ENCODE assay signal across 19 mouse cellular contexts in genomic region chr16:5370496-5370895, GRCm38 (mm10).
DNase-seq lines count a peak whose midpoint lies in the region; ATAC-seq and TF ChIP-seq lines count a peak whose summit lies in the region.
"Had no signal": no experiment of that assay in that cellular context is flagged by ENCODE, and none has a peak within 500 bp of the region (broad histone marks: within the 10 kb centered on the region; RNA-seq: fewer than 3 reads in every experiment).

No protein-coding gene starts in this region.

- no peak for DNase-seq in heart, postnatal 0 days (ENCODE audit: low spot score)
- no peak for DNase-seq in heart, postnatal 25 days (ENCODE audit: low spot score)
- peak; percentile 39 for DNase-seq in thymus, postnatal 0 days (ENCODE audit: low spot score)
- no peak for DNase-seq in thymus, postnatal 10 days (ENCODE audit: low spot score in 2 of 2)
- peak; percentile 32 for DNase-seq in ZHBTc4 (ENCODE audit: low read depth, low spot score)
- DNase-seq in left cerebral cortex, postnatal 25 days (ENCODE audit: low spot score in 2 of 2): no peak
- no peak for DNase-seq in retina, postnatal 1 day
- DNase-seq: adrenal gland, adult 8-10 months; cerebellum, adult 18-20 months; embryo, embryonic 11 days; kidney, adult 8-10 months; lung, adult 18-20 months; right cerebral cortex, postnatal 4 days; thymus, postnatal 25 days had no signal

- H3K9ac ChIP-seq in heart, postnatal 0 days (replicated peaks; ENCODE audit: low read depth, low read length): no peak overlapping the region
- H3K9ac ChIP-seq: forebrain, embryonic 13.5 days; hindbrain, embryonic 14.5 days; limb, embryonic 12.5 days; neural tube, embryonic 13.5 days had no signal

- H3K9me3 ChIP-seq in heart, postnatal 0 days (replicated peaks; ENCODE audit: control insufficient read depth, low read length): no peaks in the 10 kb centered on the region
- H3K9me3 ChIP-seq: forebrain, embryonic 13.5 days; limb, embryonic 12.5 days; neural tube, embryonic 13.5 days had no signal

- H3K4me3 ChIP-seq in heart, postnatal 0 days (ENCODE audit: low read depth, low read length): no peak overlapping the region
- H3K4me3 ChIP-seq: forebrain, embryonic 13.5 days; left cerebral cortex, adult 2 months; limb, embryonic 12.5 days; neural tube, embryonic 13.5 days had no signal

- H3K36me3 ChIP-seq in heart, postnatal 0 days (replicated peaks; ENCODE audit: control insufficient read depth, insufficient read depth, low read length): no peaks in the 10 kb centered on the region
- H3K36me3 ChIP-seq: limb, embryonic 12.5 days; neural tube, embryonic 13.5 days had no signal

- ATAC-seq in heart, postnatal 0 days (ENCODE audit: insufficient read depth, low read depth): no peak
- ATAC-seq: forebrain, embryonic 13.5 days had no signal

- TF ChIP-seq EP300 in heart, postnatal 0 days (IDR thresholded peaks at IDR 0.05; ENCODE audit: low read depth): no peak

- intact Hi-C loops in heart, postnatal 25 days (cut with DNase I): no loop called here
- intact Hi-C loops in left cerebral cortex, postnatal 25 days (cut with DNase I): no loop called here

- no peak overlapping the region for H3K27ac ChIP-seq in heart, postnatal 0 days (ENCODE audit: low read depth)
- H3K27ac ChIP-seq: forebrain, embryonic 13.5 days; hindbrain, embryonic 14.5 days; left cerebral cortex, adult 2 months; limb, embryonic 12.5 days; neural tube, embryonic 13.5 days had no signal

- peak; percentile 34 for TF ChIP-seq CTCF in heart, postnatal 0 days (IDR thresholded peaks at IDR 0.05; ENCODE audit: low read depth)

- no peak overlapping the region for H3K4me2 ChIP-seq in heart, postnatal 0 days (ENCODE audit: low read depth, low read length)
- H3K4me2 ChIP-seq: forebrain, embryonic 13.5 days; hindbrain, embryonic 14.5 days; limb, embryonic 12.5 days; neural tube, embryonic 13.5 days had no signal

- H3K4me1 ChIP-seq in heart, postnatal 0 days (ENCODE audit: control insufficient read depth, insufficient read depth): no peaks in the 10 kb centered on the region
- H3K4me1 ChIP-seq: forebrain, embryonic 13.5 days had no signal

- H3K27me3 ChIP-seq in heart, postnatal 0 days (ENCODE audit: control insufficient read depth, insufficient read depth, low read length): no peaks in the 10 kb centered on the region
- H3K27me3 ChIP-seq: forebrain, embryonic 13.5 days; limb, embryonic 12.5 days; neural tube, embryonic 13.5 days had no signal

Comparison
In these comparisons a context has a peak if more than half of its experiments do, and no peak if none do; other contexts are left out.
1. DNase-seq: peak in thymus, postnatal 0 days (single experiment) and ZHBTc4 (single experiment); none in heart, postnatal 0 days (single experiment), heart, postnatal 25 days (single experiment), thymus, postnatal 10 days (0 of 2), left cerebral cortex, postnatal 25 days (0 of 2) and retina, postnatal 1 day (single experiment).